Mouse (Mus musculus): ENCODE measurements at regions not wholly inside any gene's neighbourhood (a gene's known extent, or its start where the extent isn't known, plus 50 kb on each side); places are given as distances from the start of the nearest gene placed in this dataset.

GRCm38 (mm10) chr8:82630486-82630885 is 143.5 kb downstream of the Zfp330 start:
- H3K9ac ChIP-seq (replicated peaks; ENCODE audit: low read depth, low read length), result no peak overlapping the region
- H3K36me3 ChIP-seq (replicated peaks; ENCODE audit: control insufficient read depth, insufficient read depth, low read length), result no peaks in the 10 kb centered on the region
- no peak overlapping the region for H3K27ac ChIP-seq (ENCODE audit: low read depth)
- TF ChIP-seq CTCF (IDR thresholded peaks at IDR 0.05; ENCODE audit: low read depth) (no peak), EP300 (IDR thresholded peaks at IDR 0.05; ENCODE audit: low read depth) (no peak)
- no peak for ATAC-seq (ENCODE audit: insufficient read depth, low read depth)
- H3K27me3 ChIP-seq (ENCODE audit: control insufficient read depth, insufficient read depth, low read length), result no peaks in the 10 kb centered on the region
- H3K4me2 ChIP-seq (ENCODE audit: low read depth, low read length), result no peak overlapping the region
- 52% methylated on average over 2 of the region's 2 CpGs for WGBS
- no peak overlapping the region for H3K4me3 ChIP-seq (ENCODE audit: low read depth, low read length)
- H3K9me3 ChIP-seq (replicated peaks; ENCODE audit: control insufficient read depth, low read length), result no peaks in the 10 kb centered on the region
- H3K4me1 ChIP-seq (ENCODE audit: control insufficient read depth, insufficient read depth), result no peaks in the 10 kb centered on the region
- no peak for DNase-seq (ENCODE audit: low spot score)

- Histone ChIP-seq H3K4me3 (ENCODE audit: low read depth, low read length) (no peak overlapping the region), H3K9ac (replicated peaks; ENCODE audit: low read depth, low read length) (no peak overlapping the region), H3K27me3 (ENCODE audit: control insufficient read depth, insufficient read depth, low read length) (no peaks in the 10 kb centered on the region), H3K4me2 (ENCODE audit: low read depth, low read length) (no peak overlapping the region), H3K36me3 (replicated peaks; ENCODE audit: control insufficient read depth, insufficient read depth, low read length) (no peaks in the 10 kb centered on the region), H3K4me1 (ENCODE audit: control insufficient read depth, insufficient read depth) (no peaks in the 10 kb centered on the region), H3K9me3 (replicated peaks; ENCODE audit: control insufficient read depth, low read length) (no peaks in the 10 kb centered on the region), H3K27ac (ENCODE audit: low read depth) (no peak overlapping the region)
- 85% methylated on average over 6 of the region's 6 CpGs for WGBS
- DNase-seq (ENCODE audit: low spot score), result no peak
- no peak for ATAC-seq (ENCODE audit: insufficient read depth, low read depth)
- no peak for TF ChIP-seq CTCF (IDR thresholded peaks at IDR 0.05; ENCODE audit: low read depth)
- no peak for TF ChIP-seq EP300 (IDR thresholded peaks at IDR 0.05; ENCODE audit: low read depth)
Observed at GRCm38 (mm10) chr8:82623791-82624431, 150.0 kb downstream of the Zfp330 start.

- Histone ChIP-seq H3K36me3 (replicated peaks; ENCODE audit: control insufficient read depth, insufficient read depth, low read length) (no peaks in the 10 kb centered on the region), H3K9ac (replicated peaks; ENCODE audit: low read depth, low read length) (no peak overlapping the region), H3K27me3 (ENCODE audit: control insufficient read depth, insufficient read depth, low read length) (no peaks in the 10 kb centered on the region), H3K9me3 (replicated peaks; ENCODE audit: control insufficient read depth, low read length) (no peaks in the 10 kb centered on the region), H3K4me3 (ENCODE audit: low read depth, low read length) (no peak overlapping the region), H3K4me1 (ENCODE audit: control insufficient read depth, insufficient read depth) (no peaks in the 10 kb centered on the region), H3K4me2 (ENCODE audit: low read depth, low read length) (no peak overlapping the region), H3K27ac (ENCODE audit: low read depth) (no peak overlapping the region)
- ATAC-seq (ENCODE audit: insufficient read depth, low read depth), result no peak
- WGBS, result 21% methylated on average over 1 of the region's 1 CpGs
- TF ChIP-seq EP300 (IDR thresholded peaks at IDR 0.05; ENCODE audit: low read depth) (no peak), CTCF (IDR thresholded peaks at IDR 0.05; ENCODE audit: low read depth) (no peak)
- no peak for DNase-seq (ENCODE audit: low spot score)
Observed at GRCm38 (mm10) chr8:82618668-82619067, 155.3 kb downstream of the Zfp330 start.

GRCm38 (mm10) chr8:82601556-82601955 is 172.4 kb downstream of the Zfp330 start:
- DNase-seq (ENCODE audit: low spot score), result no peak

GRCm38 (mm10) chr8:82573434-82573833 is 170.4 kb upstream of the Il15 start:
- H3K27me3 ChIP-seq (ENCODE audit: control insufficient read depth, insufficient read depth, low read length), result no peaks in the 10 kb centered on the region
- TF ChIP-seq CTCF (IDR thresholded peaks at IDR 0.05; ENCODE audit: low read depth), result no peak
- TF ChIP-seq EP300 (IDR thresholded peaks at IDR 0.05; ENCODE audit: low read depth), result no peak
- no peaks in the 10 kb centered on the region for H3K9me3 ChIP-seq (replicated peaks; ENCODE audit: control insufficient read depth, low read length)
- 91% methylated on average over 1 of the region's 1 CpGs for WGBS
- no peak overlapping the region for H3K9ac ChIP-seq (replicated peaks; ENCODE audit: low read depth, low read length)
- H3K27ac ChIP-seq (ENCODE audit: low read depth), result no peak overlapping the region
- no peak for DNase-seq (ENCODE audit: low spot score)
- no peaks in the 10 kb centered on the region for H3K4me1 ChIP-seq (ENCODE audit: control insufficient read depth, insufficient read depth)
- H3K36me3 ChIP-seq (replicated peaks; ENCODE audit: control insufficient read depth, insufficient read depth, low read length), result no peaks in the 10 kb centered on the region
- ATAC-seq (ENCODE audit: insufficient read depth, low read depth), result no peak
- H3K4me2 ChIP-seq (ENCODE audit: low read depth, low read length), result no peak overlapping the region
- H3K4me3 ChIP-seq (ENCODE audit: low read depth, low read length), result no peak overlapping the region

More at GRCm38 (mm10) chr8:82601556-82601955, 172.4 kb downstream of the Zfp330 start:
- H3K27ac ChIP-seq (ENCODE audit: low read depth), result no peak overlapping the region
- TF ChIP-seq CTCF (IDR thresholded peaks at IDR 0.05; ENCODE audit: low read depth), result no peak
- no peak for TF ChIP-seq EP300 (IDR thresholded peaks at IDR 0.05; ENCODE audit: low read depth)
- ATAC-seq (ENCODE audit: insufficient read depth, low read depth), result no peak; the same call in 1 of the 2 replicates
- H3K4me3 ChIP-seq (ENCODE audit: low read depth, low read length), result no peak overlapping the region
- no peaks in the 10 kb centered on the region for H3K4me1 ChIP-seq (ENCODE audit: control insufficient read depth, insufficient read depth)
- WGBS, result 30% methylated on average over 3 of the region's 3 CpGs
- no peaks in the 10 kb centered on the region for H3K36me3 ChIP-seq (replicated peaks; ENCODE audit: control insufficient read depth, insufficient read depth, low read length)
- no peak overlapping the region for H3K9ac ChIP-seq (replicated peaks; ENCODE audit: low read depth, low read length)
- no peaks in the 10 kb centered on the region for H3K27me3 ChIP-seq (ENCODE audit: control insufficient read depth, insufficient read depth, low read length)
- no peaks in the 10 kb centered on the region for H3K9me3 ChIP-seq (replicated peaks; ENCODE audit: control insufficient read depth, low read length)
- no peak overlapping the region for H3K4me2 ChIP-seq (ENCODE audit: low read depth, low read length)

- H3K4me2 ChIP-seq (ENCODE audit: low read depth, low read length), result no peak overlapping the region
- H3K4me1 ChIP-seq (ENCODE audit: control insufficient read depth, insufficient read depth), result no peaks in the 10 kb centered on the region
- H3K36me3 ChIP-seq (replicated peaks; ENCODE audit: control insufficient read depth, insufficient read depth, low read length), result no peaks in the 10 kb centered on the region
- no peak overlapping the region for H3K9ac ChIP-seq (replicated peaks; ENCODE audit: low read depth, low read length)
- no peak overlapping the region for H3K27ac ChIP-seq (ENCODE audit: low read depth)
- no peak for DNase-seq (ENCODE audit: low spot score)
- no peak for ATAC-seq (ENCODE audit: insufficient read depth, low read depth)
- no peaks in the 10 kb centered on the region for H3K27me3 ChIP-seq (ENCODE audit: control insufficient read depth, insufficient read depth, low read length)
- no peak overlapping the region for H3K4me3 ChIP-seq (ENCODE audit: low read depth, low read length)
- TF ChIP-seq EP300 (IDR thresholded peaks at IDR 0.05; ENCODE audit: low read depth) (no peak), CTCF (IDR thresholded peaks at IDR 0.05; ENCODE audit: low read depth) (no peak)
- no peaks in the 10 kb centered on the region for H3K9me3 ChIP-seq (replicated peaks; ENCODE audit: control insufficient read depth, low read length)
Observed at GRCm38 (mm10) chr8:82538121-82538520, 135.1 kb upstream of the Il15 start.
